Mouse (Mus musculus) intestine, embryonic 14.5 days (tissue): ENCODE data around the gene Rock2. TPM values are rescaled to one million over a fixed set of nuclear protein-coding genes. Genes with fewer than 3 reads are reported as not detected.

ENCODE experiments used
- ATAC-seq: fragments of 200-750 bp; cut with Nextera tagmentation; replicated peaks from 2 replicates; pipeline ENCODE4 v1.8.0; 2017; ENCODE audit warnings: low read depth, moderate number of reproducible peaks, moderate TSS enrichment, moderate library complexity; ENCODE audit not compliant: low FRiP score, low TSS enrichment
- DNase-seq: peaks from one replicate; pipeline ENCODE4 v3.0.0-alpha.2; 2018; ENCODE audit warnings: low spot score
- H3K27ac ChIP-seq: fragments of 300-500 bp; sonication (generic); 2 replicates; pipeline ENCODE4 v1.5.1; 2014; ENCODE audit warnings: low read depth, mild to moderate bottlenecking, control low read depth
- H3K27me3 ChIP-seq: fragments of 300-500 bp; sonication (generic); replicated peaks from 2 replicates; pipeline ENCODE4 v1.6.1; 2014; ENCODE audit warnings: low read length, control low read depth; ENCODE audit not compliant: control insufficient read depth, insufficient read depth
- H3K36me3 ChIP-seq: fragments of 300-500 bp; sonication (generic); 2 replicates; pipeline ENCODE4 v1.6.1; 2014; ENCODE audit warnings: low read length, control low read depth; ENCODE audit not compliant: control insufficient read depth, insufficient read depth
- H3K4me1 ChIP-seq: fragments of 300-500 bp; sonication (generic); replicated peaks from 2 replicates; pipeline ENCODE4 v1.6.1; 2014; ENCODE audit warnings: low read length, control low read depth, mixed read lengths; ENCODE audit not compliant: control insufficient read depth, insufficient read depth
- H3K4me2 ChIP-seq: fragments of 300-500 bp; sonication (generic); 2 replicates; pipeline ENCODE4 v1.6.1; 2014; ENCODE audit warnings: low read length
- H3K4me3 ChIP-seq: fragments of 300-500 bp; sonication (generic); 2 replicates; pipeline ENCODE4 v1.5.1; 2014; ENCODE audit warnings: low read depth, low read length, control low read depth, mixed read lengths
- H3K9ac ChIP-seq: fragments of 300-500 bp; sonication (generic); 2 replicates; pipeline ENCODE4 v1.6.1; 2014; ENCODE audit warnings: mild to moderate bottlenecking, low read length
- H3K9me3 ChIP-seq: fragments of 300-500 bp; sonication (generic); 2 replicates; pipeline ENCODE4 v1.6.1; 2016; ENCODE audit warnings: low read length, control low read depth; ENCODE audit not compliant: control insufficient read depth
- WGBS: fragments of 180-500 bp; shearing (Covaris S2); extraction: QIAGEN DNeasy Blood & Tissue Kit; methylation state at CpG from one replicate; pipeline ENCODE4 v1.1.7; 2014; 5-methylcytosine and 5-hydroxymethylcytosine counted together
- polyA plus RNA-seq: library from polyadenylated mRNA; unstranded; fragments of >200 nt; fragmentation: Nextera tagmentation; extraction: Ambion mirVana; gene quantifications from 2 replicates; pipeline ENCODE4 v1.2.1, GENCODE M21; 2014

The Rock2 gene
- polyA plus RNA-seq, 1 experiment from 2014 or later, result 20.7 TPM

DNA sequence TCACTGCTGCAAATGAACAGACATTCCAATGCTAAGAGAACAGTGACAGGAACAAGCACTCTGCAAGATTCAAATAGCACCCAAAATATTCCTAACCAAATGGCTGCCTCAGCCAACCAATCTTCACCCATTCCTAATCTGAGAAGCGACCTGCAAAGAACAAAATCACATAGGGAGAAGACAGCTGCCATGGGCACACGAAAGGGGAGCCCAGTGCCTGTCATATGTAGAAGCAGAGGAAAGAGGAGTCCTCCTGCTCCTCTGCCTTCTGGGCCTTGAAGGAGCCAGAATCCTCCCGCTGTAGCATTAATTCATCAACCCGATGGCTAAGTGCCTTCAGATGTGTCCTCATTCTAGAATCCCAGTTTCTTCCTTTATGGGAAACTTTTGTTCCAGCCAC is 10.2 kb upstream of the Rock2 start:
- H3K4me2 ChIP-seq, result no peak overlapping the region
- ATAC-seq (no peak), DNase-seq (no peak)
- no peak overlapping the region for H3K27ac ChIP-seq
- no peaks in the 10 kb centered on the region for H3K27me3 ChIP-seq
- H3K4me3 ChIP-seq, result no peak overlapping the region
- H3K4me1 ChIP-seq, result peaks cover 4% of the 10 kb centered on the region; the same call in 1 of the 2 replicates
- no peaks in the 10 kb centered on the region for H3K36me3 ChIP-seq
- H3K9ac ChIP-seq, result no peak overlapping the region
- 89% methylated on average over 4 of the region's 4 CpGs for WGBS
- no peaks in the 10 kb centered on the region for H3K9me3 ChIP-seq

GRCm38 (mm10) chr12:16886354-16886753 is 8.3 kb upstream of the Rock2 start:
- 83% methylated on average over 6 of the region's 6 CpGs for WGBS
- Histone ChIP-seq H3K4me1 (peaks cover 4% of the 10 kb centered on the region; the same call in 1 of the 2 replicates), H3K4me3 (no peak overlapping the region), H3K4me2 (no peak overlapping the region), H3K27me3 (no peaks in the 10 kb centered on the region), H3K27ac (no peak overlapping the region), H3K9ac (no peak overlapping the region), H3K36me3 (no peaks in the 10 kb centered on the region), H3K9me3 (no peaks in the 10 kb centered on the region)
- DNase-seq (no peak), ATAC-seq (no peak)

- Histone ChIP-seq H3K9ac (no peak overlapping the region), H3K27ac (peak overlapping the region; percentile 98; the same call in 1 of the 2 replicates), H3K4me3 (no peak overlapping the region), H3K4me2 (no peak overlapping the region), H3K27me3 (no peaks in the 10 kb centered on the region), H3K36me3 (no peaks in the 10 kb centered on the region), H3K4me1 (peaks cover 22% of the 10 kb centered on the region), H3K9me3 (no peaks in the 10 kb centered on the region)
- no peak for ATAC-seq
- 89% methylated on average over 2 of the region's 2 CpGs for WGBS
- DNase-seq, result no peak
These were observed 1.7 kb upstream of the Rock2 start for GRCm38 (mm10) chr12:16893039-16893438.

GRCm38 (mm10) chr12:16893656-16894395 is 869 bp upstream of the Rock2 start:
- DNase-seq (no peak), ATAC-seq (peak; percentile 22)
- Histone ChIP-seq H3K27ac (peak overlapping the region; percentile 98), H3K4me1 (peaks cover 27% of the 10 kb centered on the region), H3K9ac (peak overlapping the region; percentile 90), H3K4me3 (peak overlapping the region; percentile 89), H3K4me2 (peak overlapping the region; percentile 85), H3K9me3 (no peaks in the 10 kb centered on the region), H3K36me3 (no peaks in the 10 kb centered on the region), H3K27me3 (no peaks in the 10 kb centered on the region)
- under 1% methylated on average over 18 of the region's 18 CpGs for WGBS

- 2% methylated on average over 27 of the region's 41 CpGs for WGBS
- peak; percentile 56 for ATAC-seq
These were observed 680 bp downstream of the Rock2 start for GRCm38 (mm10) chr12:16895221-16895928.

DNA sequence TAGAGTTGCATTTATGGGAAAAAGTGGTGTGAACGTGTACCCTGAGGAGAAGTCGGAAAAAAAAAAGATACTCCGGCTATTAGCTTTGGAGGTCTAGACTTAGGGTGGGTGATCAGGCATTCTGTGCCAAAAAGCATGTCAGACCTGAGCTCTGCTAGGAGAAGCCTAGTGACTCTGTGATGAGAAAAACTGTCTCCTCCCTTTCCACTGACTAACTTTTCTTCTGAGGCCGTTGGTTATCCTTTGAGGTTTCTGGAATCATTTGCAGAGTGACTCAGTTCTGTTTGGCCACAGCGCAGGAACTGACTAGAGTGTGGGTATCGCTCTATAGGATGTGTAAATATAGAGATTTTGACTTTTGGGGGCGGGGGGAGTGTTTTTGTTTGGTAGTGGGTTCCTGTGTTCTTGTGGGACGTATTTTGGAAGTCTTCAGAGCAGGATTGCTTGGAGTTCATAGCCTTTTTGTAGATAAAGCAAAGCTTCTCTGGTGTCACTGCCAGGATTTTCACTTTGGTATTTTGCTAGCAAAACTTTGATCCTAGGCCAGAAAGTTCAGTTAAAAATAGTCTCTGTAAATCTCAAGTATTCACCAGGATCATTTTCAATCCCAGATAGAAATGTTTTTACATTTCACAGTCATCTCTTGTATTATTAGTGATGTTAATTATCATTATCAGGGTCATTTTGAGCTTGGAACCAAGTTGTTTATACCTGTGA is 1.5 kb downstream of the Rock2 start:
- DNase-seq, result no peak
- peak overlapping the region; percentile 89 for H3K4me3 ChIP-seq
- 10% methylated on average over 8 of the region's 8 CpGs for WGBS

More at GRCm38 (mm10) chr12:16895221-16895928, 680 bp downstream of the Rock2 start:
- Histone ChIP-seq H3K4me3 (peak overlapping the region; percentile 89), H3K36me3 (no peaks in the 10 kb centered on the region), H3K9me3 (no peaks in the 10 kb centered on the region), H3K27me3 (no peaks in the 10 kb centered on the region), H3K9ac (peak overlapping the region; percentile 90), H3K4me2 (peak overlapping the region; percentile 91), H3K4me1 (peaks cover 29% of the 10 kb centered on the region), H3K27ac (peak overlapping the region; percentile 98)
- peak; percentile 73 for DNase-seq

DNA sequence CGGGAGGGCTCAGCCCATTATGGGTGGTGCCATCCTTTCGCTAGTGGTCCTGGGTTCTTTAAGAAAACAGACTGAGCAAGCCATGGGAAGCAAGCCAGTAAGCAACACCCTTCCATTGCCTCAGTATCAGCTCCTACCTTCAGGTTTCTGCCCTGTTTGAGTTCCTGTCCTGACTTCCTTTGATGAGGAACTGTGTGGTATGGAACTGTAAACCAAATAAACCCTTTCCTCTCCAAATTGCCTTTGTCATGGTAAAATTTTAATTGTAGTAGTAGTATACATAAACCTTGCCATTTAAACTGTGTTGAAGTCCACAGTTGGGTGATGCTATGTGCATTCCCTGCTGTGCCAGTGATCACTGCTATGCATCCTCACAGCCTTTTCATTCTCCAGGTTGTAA is 2.5 kb downstream of the Rock2 start:
- H3K4me2 ChIP-seq, result peak overlapping the region; percentile 91; the same call in 1 of the 2 replicates
- H3K9ac ChIP-seq, result no peak overlapping the region
- ATAC-seq (no peak), DNase-seq (no peak)
- no peaks in the 10 kb centered on the region for H3K36me3 ChIP-seq
- H3K27me3 ChIP-seq, result no peaks in the 10 kb centered on the region
- H3K4me1 ChIP-seq, result peaks cover 36% of the 10 kb centered on the region
- H3K4me3 ChIP-seq, result 0 out of 2 replicates have a peak overlapping the region, but pooled peaks have one; percentile 89
- H3K9me3 ChIP-seq, result no peaks in the 10 kb centered on the region
- WGBS, result 81% methylated on average over 2 of the region's 2 CpGs
- no peak overlapping the region for H3K27ac ChIP-seq

More for the DNA sequence above, 1.5 kb downstream of the Rock2 start:
- Histone ChIP-seq H3K36me3 (no peaks in the 10 kb centered on the region), H3K4me2 (peak overlapping the region; percentile 91), H3K27me3 (no peaks in the 10 kb centered on the region), H3K27ac (peak overlapping the region; percentile 98; the same call in 1 of the 2 replicates), H3K9ac (peak overlapping the region; percentile 90), H3K9me3 (no peaks in the 10 kb centered on the region), H3K4me1 (peaks cover 35% of the 10 kb centered on the region)
- ATAC-seq, result no peak

- Histone ChIP-seq H3K9ac (no peak overlapping the region), H3K9me3 (no peaks in the 10 kb centered on the region), H3K4me2 (no peak overlapping the region), H3K4me1 (peaks cover 35% of the 10 kb centered on the region), H3K27ac (no peak overlapping the region), H3K4me3 (no peak overlapping the region), H3K36me3 (no peaks in the 10 kb centered on the region), H3K27me3 (no peaks in the 10 kb centered on the region)
- WGBS, result 36% methylated on average over 2 of the region's 2 CpGs
- DNase-seq, result no peak
- no peak for ATAC-seq
These were observed 3.5 kb downstream of the Rock2 start for GRCm38 (mm10) chr12:16898221-16898620.
